Mouse (Mus musculus) CH12.LX (cell line): ENCODE measurements around the gene Plch2. TPM values are rescaled to one million over a fixed set of nuclear protein-coding genes. Genes with fewer than 3 reads are reported as not detected.
A peak's percentile ranks its signal among the peaks of the same experiment; 100 is the strongest.

Source experiments
- DNase-seq: peaks from one replicate; pipeline ENCODE4 v3.0.0-alpha.2; 2013; ENCODE audit errors: extremely low read depth
- H3K27ac ChIP-seq: 2 replicates; pipeline ENCODE4 v1.5.1; 2012; ENCODE audit warnings: low read depth, mild to moderate bottlenecking, control low read depth, moderate library complexity; ENCODE audit not compliant: insufficient read depth
- H3K27me3 ChIP-seq: replicated peaks from 2 replicates; pipeline ENCODE3; 2012; ENCODE audit warnings: inconsistent platforms
- H3K36me3 ChIP-seq, 2 experiments: replicated peaks in 1 of 2; 2 replicates each; pipeline versions ENCODE3 to v1.6.1; 2012; ENCODE audit warnings: inconsistent platforms in 1 of 2, low read length in 1 of 2, mild to moderate bottlenecking in 1 of 2, mixed read lengths in 1 of 2, moderate library complexity in 1 of 2; ENCODE audit not compliant: control insufficient read depth in 1 of 2, insufficient read depth in 1 of 2
- H3K4me1 ChIP-seq, 2 experiments: 2 replicates each; pipeline ENCODE4 v1.6.1; 2012; ENCODE audit warnings: inconsistent platforms in 1 of 2, moderate library complexity in 1 of 2; ENCODE audit not compliant: insufficient read depth in 2 of 2, control insufficient read depth in 1 of 2
- H3K4me2 ChIP-seq: 2 replicates; pipeline ENCODE4 v1.6.1; 2012; ENCODE audit warnings: low read depth, mild to moderate bottlenecking, control low read depth; ENCODE audit not compliant: poor library complexity, insufficient read depth, severe bottlenecking
- H3K4me3 ChIP-seq, 3 experiments: fragments of 150-350 bp in 1 of 3; sonication (generic) in 1 of 3; replicated peaks in 1 of 3; 2 replicates each; pipeline versions ENCODE3 to v1.5.1; 2011 to 2012; ENCODE audit warnings: low read depth in 2 of 3, low read length in 2 of 3, mild to moderate bottlenecking in 2 of 3, moderate library complexity in 2 of 3, control low read depth in 1 of 3, improper control_type of control experiment in 1 of 3, inconsistent platforms in 1 of 3, mixed read lengths in 1 of 3; ENCODE audit not compliant: poor library complexity in 1 of 3
- H3K79me2 ChIP-seq: replicated peaks from 2 replicates; pipeline ENCODE4 v1.6.1; 2012; ENCODE audit warnings: mild to moderate bottlenecking, moderate library complexity; ENCODE audit not compliant: control insufficient read depth, poor library complexity, insufficient read depth, severe bottlenecking; ENCODE audit errors: extremely low read depth
- H3K9ac ChIP-seq: 2 replicates; pipeline ENCODE4 v1.6.1; 2012; ENCODE audit warnings: low read depth, mild to moderate bottlenecking, control low read depth, moderate library complexity; ENCODE audit not compliant: insufficient read depth
- H3K9me3 ChIP-seq: replicated peaks from 2 replicates; pipeline ENCODE3; 2012; ENCODE audit warnings: low read length, inconsistent platforms, mixed read lengths
- BHLHE40 ChIP-seq: IDR thresholded peaks from 2 replicates; pipeline ENCODE4 v1.6.1; 2011; ENCODE audit warnings: mild to moderate bottlenecking, low read depth, low read length, improper control_type of control experiment
- CHD1 ChIP-seq: IDR thresholded peaks from 2 replicates; pipeline ENCODE4 v1.6.1; 2012; ENCODE audit warnings: low read depth, low read length, improper control_type of control experiment, inconsistent platforms
- CTCF ChIP-seq, 2 experiments: IDR thresholded peaks in 1 of 2; conservative IDR thresholded peaks in 1 of 2; 2 replicates each; pipeline ENCODE4 v1.5.1; 2011 to 2012; ENCODE audit warnings: low read depth in 2 of 2, low read length in 2 of 2, improper control_type of control experiment in 1 of 2, inconsistent platforms in 1 of 2, mild to moderate bottlenecking in 1 of 2, moderate library complexity in 1 of 2
- ETS1 ChIP-seq: conservative IDR thresholded peaks from 2 replicates; pipeline ENCODE4 v1.6.1; 2012; ENCODE audit warnings: low read depth, mild to moderate bottlenecking, inconsistent platforms, low read length, improper control_type of control experiment, moderate library complexity
- GABPA ChIP-seq: IDR thresholded peaks from 2 replicates; pipeline ENCODE4 v1.6.1; 2012; ENCODE audit warnings: low read depth, low read length, improper control_type of control experiment, inconsistent platforms; ENCODE audit not compliant: insufficient replicate concordance
- HCFC1 ChIP-seq: IDR thresholded peaks from 2 replicates; pipeline ENCODE4 v1.6.1; 2012; ENCODE audit warnings: low read depth, mild to moderate bottlenecking, inconsistent platforms, low read length, improper control_type of control experiment
- IRF4 ChIP-seq: IDR thresholded peaks from 2 replicates; pipeline ENCODE4 v1.6.1; 2014; ENCODE audit warnings: low read depth, mild to moderate bottlenecking, inconsistent platforms, low read length, improper control_type of control experiment
- JUN ChIP-seq: IDR thresholded peaks from 2 replicates; pipeline ENCODE4 v1.6.1; 2011; ENCODE audit warnings: low read depth, mild to moderate bottlenecking, low read length, improper control_type of control experiment, moderate library complexity; ENCODE audit not compliant: insufficient read depth
- KAT2A ChIP-seq: IDR thresholded peaks from 2 replicates; pipeline ENCODE4 v1.6.1; 2012; ENCODE audit warnings: low read length, improper control_type of control experiment, inconsistent platforms; ENCODE audit not compliant: insufficient replicate concordance
- MAFK ChIP-seq: IDR thresholded peaks from 2 replicates; pipeline ENCODE4 v1.6.1; 2011; ENCODE audit warnings: low read length, improper control_type of control experiment; ENCODE audit not compliant: insufficient replicate concordance
- MAX ChIP-seq: IDR thresholded peaks from 2 replicates; pipeline ENCODE4 v1.6.1; 2011; ENCODE audit warnings: low read length, improper control_type of control experiment
- MAZ ChIP-seq: IDR thresholded peaks from 2 replicates; pipeline ENCODE4 v1.6.1; 2012; ENCODE audit warnings: low read depth, mild to moderate bottlenecking, inconsistent platforms, low read length, improper control_type of control experiment, moderate library complexity
- MYC ChIP-seq: IDR thresholded peaks from 2 replicates; pipeline ENCODE4 v1.6.1; 2011; ENCODE audit warnings: low read depth, mild to moderate bottlenecking, improper control_type of control experiment, low read length
- NELFE ChIP-seq: IDR thresholded peaks from 2 replicates; pipeline ENCODE4 v1.6.1; 2011; ENCODE audit warnings: low read depth, low read length, improper control_type of control experiment
- NRF1 ChIP-seq: IDR thresholded peaks from 2 replicates; pipeline ENCODE4 v1.6.1; 2014; ENCODE audit warnings: low read depth, mild to moderate bottlenecking, inconsistent platforms, low read length, improper control_type of control experiment, moderate library complexity
- PAX5 ChIP-seq: IDR thresholded peaks from 2 replicates; pipeline ENCODE4 v1.6.1; 2012; ENCODE audit warnings: low read length, inconsistent platforms, mixed read lengths
- RAD21 ChIP-seq: IDR thresholded peaks from 2 replicates; pipeline ENCODE4 v1.6.1; 2011; ENCODE audit warnings: low read depth, mild to moderate bottlenecking, low read length, improper control_type of control experiment, moderate library complexity
- UBTF ChIP-seq: IDR thresholded peaks from 2 replicates; pipeline ENCODE4 v1.6.1; 2012; ENCODE audit warnings: low read depth, mild to moderate bottlenecking, inconsistent platforms, low read length, improper control_type of control experiment, moderate library complexity
- USF1 ChIP-seq: IDR thresholded peaks from 2 replicates; pipeline ENCODE4 v1.6.1; 2014; ENCODE audit warnings: low read depth, mild to moderate bottlenecking, inconsistent platforms, low read length, improper control_type of control experiment
- ZC3H11A ChIP-seq: IDR thresholded peaks from 2 replicates; pipeline ENCODE4 v1.6.1; 2012; ENCODE audit warnings: low read depth, mild to moderate bottlenecking, inconsistent platforms, low read length, improper control_type of control experiment
- ZNF384 ChIP-seq: IDR thresholded peaks from 2 replicates; pipeline ENCODE4 v1.6.1; 2012; ENCODE audit warnings: low read depth, low read length, improper control_type of control experiment, inconsistent platforms
- dilution Hi-C: fragments of 300-500 bp; cut with MboI; formaldehyde crosslinking; loops from 2 replicates; pipeline ENCODE4 v1.14.3; 2020; ENCODE audit warnings: low sequenced_read_pairs; ENCODE audit not compliant: extremely low pct_unique_long_range_greater_than_20kb, extremely low pct_ligation_motif_present
- in situ Hi-C: fragments of 300-500 bp; cut with MboI; formaldehyde crosslinking; loops from 3 replicates; pipeline ENCODE4 v1.14.3; 2019; ENCODE audit warnings: low sequenced_read_pairs, low pct_ligation_motif_present, low pct_unique_long_range_greater_than_20kb, mixed read lengths
- polyA plus RNA-seq: library from polyadenylated mRNA; unstranded; fragments of >175 nt; gene quantifications from 2 replicates; pipeline ENCODE4 v1.2.1, GENCODE M21; 2012; ENCODE audit warnings: low read depth; ENCODE audit not compliant: insufficient read length
- total RNA-seq, 2 experiments: library from RNA; depleted of rRNA; stranded (reverse); fragments of 300-350 nt in 1 of 2; fragments of >200 nt in 1 of 2; gene quantifications; 2 replicates each; pipeline ENCODE4 v1.2.3; 2012 to 2014

Gene Plch2
- total and polyA plus RNA-seq, 3 experiments = 0.04 to 0.47 (median 0.17) TPM

DNA sequence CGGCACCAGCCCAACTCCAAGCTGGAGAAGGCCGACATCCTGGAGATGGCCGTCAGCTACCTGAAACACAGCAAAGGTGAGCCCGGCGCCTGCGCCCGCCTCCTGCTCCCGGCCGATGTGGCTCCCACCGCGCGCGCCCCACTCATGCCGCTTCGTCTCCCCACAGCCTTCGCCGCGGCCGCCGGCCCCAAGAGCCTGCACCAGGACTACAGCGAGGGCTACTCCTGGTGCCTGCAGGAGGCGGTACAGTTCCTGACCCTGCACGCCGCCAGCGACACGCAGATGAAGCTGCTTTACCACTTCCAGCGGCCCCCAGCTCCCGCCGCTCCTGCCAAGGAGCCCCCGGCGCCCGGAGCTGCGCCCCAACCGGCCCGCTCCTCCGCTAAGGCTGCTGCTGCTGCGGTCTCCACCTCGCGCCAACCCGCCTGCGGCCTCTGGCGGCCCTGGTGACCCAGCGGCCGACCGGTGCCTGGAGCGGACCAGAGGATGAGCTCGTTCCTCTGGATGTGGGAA is 95.3 kb downstream of the Plch2 start:
- dilution Hi-C loops = no loop called here
- Histone ChIP-seq H3K4me2 (peak overlapping the region; percentile 88), H3K27ac (peak overlapping the region; percentile 0; the same call in 1 of the 2 replicates), H3K79me2 (peaks cover 23% of the 10 kb centered on the region), H3K36me3 (peaks cover 0 to 11% of the 10 kb centered on the region in 2 experiments), H3K27me3 (peaks cover 59% of the 10 kb centered on the region), H3K4me1 (peaks cover 28 to 68% of the 10 kb centered on the region in 2 experiments), H3K9me3 (no peaks in the 10 kb centered on the region), H3K4me3 (peak overlapping the region; percentile 55 to 75 (median 61)), H3K9ac (peak overlapping the region; percentile 48)
- in situ Hi-C loops = loop anchor here (25.0 kb wide), 1 partner anchor 276 kb away; the partner anchor contains the start of gene Faap20
- peak; percentile 12; the same call in 1 of the 2 replicates for TF ChIP-seq NRF1
- peak in 1 of 2 experiments; percentile 48; a peak in 2 of 4 replicates for TF ChIP-seq CTCF (conservative IDR thresholded peaks at IDR 0.05 in 1 of 2, IDR thresholded peaks at IDR 0.05 in 1 of 2; ENCODE audit: low read depth in 2 of 2, low read length in 2 of 2)
- no peak for TF ChIP-seq ZNF384
- TF ChIP-seq IRF4 = no peak; the same call in 1 of the 2 replicates
- TF ChIP-seq PAX5 = no peak
- no peak for TF ChIP-seq ZC3H11A
- TF ChIP-seq USF1 = no peak
- no peak; the same call in 1 of the 2 replicates for TF ChIP-seq RAD21
- TF ChIP-seq CHD1 = no peak
- no peak for TF ChIP-seq KAT2A
- TF ChIP-seq MAFK = no peak
- TF ChIP-seq BHLHE40 = 0 out of 2 replicates have a peak, but pooled peaks have one; percentile 21
- no peak for TF ChIP-seq GABPA
- no peak for TF ChIP-seq NELFE
- 0 out of 2 replicates have a peak, but pooled peaks have one; percentile 6 for TF ChIP-seq MAZ
- no peak for TF ChIP-seq ETS1
- TF ChIP-seq MYC = no peak
- TF ChIP-seq UBTF = peak; percentile 69; the same call in 1 of the 2 replicates
- TF ChIP-seq MAX = no peak; the same call in 1 of the 2 replicates
- TF ChIP-seq JUN = no peak
- no peak for TF ChIP-seq HCFC1
- DNase-seq = no peak
